Mouse (Mus musculus) MEL (cell line): ENCODE data around the gene S100a5.

ENCODE experiments used
- BHLHE40 ChIP-seq: IDR thresholded peaks from 2 replicates; pipeline ENCODE4 v1.6.1; 2012; ENCODE audit warnings: low read depth, mild to moderate bottlenecking, inconsistent platforms, low read length, improper control_type of control experiment, borderline replicate concordance
- CHD2 ChIP-seq: IDR thresholded peaks from 2 replicates; pipeline ENCODE4 v1.6.1; 2011; ENCODE audit warnings: low read length, improper control_type of control experiment
- CTCF ChIP-seq, 3 experiments: IDR thresholded peaks in 2 of 3; conservative IDR thresholded peaks in 1 of 3; 2 replicates each; pipeline ENCODE4 v1.5.1; 2011 to 2012; ENCODE audit warnings: low read length in 3 of 3, low read depth in 2 of 3, mild to moderate bottlenecking in 2 of 3, improper control_type of control experiment in 1 of 3, inconsistent platforms in 1 of 3, mixed read lengths in 1 of 3, moderate library complexity in 1 of 3; ENCODE audit not compliant: control insufficient read depth in 1 of 3, insufficient read depth in 1 of 3, poor library complexity in 1 of 3, severe bottlenecking in 1 of 3
- JUND ChIP-seq: IDR thresholded peaks from 2 replicates; pipeline ENCODE4 v1.6.1; 2011; ENCODE audit warnings: low read depth, mild to moderate bottlenecking, improper control_type of control experiment, low read length

DNA sequence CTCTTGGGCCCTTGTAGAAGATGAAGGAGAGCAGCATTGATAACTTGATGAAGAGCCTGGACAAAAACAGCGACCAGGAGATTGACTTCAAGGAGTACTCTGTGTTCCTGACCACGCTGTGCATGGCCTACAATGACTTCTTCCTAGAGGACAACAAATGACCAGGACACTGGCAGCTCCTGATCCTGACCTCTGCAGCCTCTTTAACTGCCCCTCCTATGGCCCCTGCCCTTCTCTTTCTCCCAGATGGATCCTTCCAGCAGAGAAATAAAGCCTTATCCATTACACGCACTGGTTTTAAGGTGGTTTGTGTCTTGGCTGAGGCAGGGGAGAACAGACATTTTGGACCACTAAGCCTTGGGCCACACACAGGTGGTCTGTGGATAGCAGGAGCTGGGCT lies 3.2 kb downstream of the S100a5 start:
- TF ChIP-seq CTCF (IDR thresholded peaks at IDR 0.05 in 2 of 3, conservative IDR thresholded peaks at IDR 0.05 in 1 of 3; ENCODE audit: control insufficient read depth in 1 of 3, insufficient read depth in 1 of 3, low read depth in 2 of 3, low read length in 3 of 3, poor library complexity in 1 of 3, severe bottlenecking in 1 of 3) (no peak), CHD2 (no peak), BHLHE40 (no peak), JUND (no peak)
